Mouse (Mus musculus) embryonic fibroblast, embryonic 13.5 days (primary cell): ENCODE data around the gene Gm17662.

Experiments used
- CTCF ChIP-seq: IDR thresholded peaks from 2 replicates; pipeline ENCODE4 v1.5.1; 2011; ENCODE audit warnings: mild to moderate bottlenecking, control low read depth, low read length, moderate library complexity, borderline replicate concordance; ENCODE audit not compliant: insufficient read depth
- POLR2A ChIP-seq: IDR thresholded peaks from 2 replicates; pipeline ENCODE4 v1.6.1; 2011; ENCODE audit warnings: low read depth, mild to moderate bottlenecking, control low read depth, low read length, moderate library complexity

- no peak for TF ChIP-seq CTCF
- TF ChIP-seq POLR2A = no peak
Measured at GRCm38 (mm10) chr4:104887486-104887885, 30.4 kb downstream of the Gm17662 start.
